Mouse (Mus musculus): Measurements from ENCODE around the gene Plppr3. TPM values are rescaled to one million over a fixed set of nuclear protein-coding genes. Genes with fewer than 3 reads are reported as not detected.
A peak's percentile ranks its signal among the peaks of the same experiment; 100 is the strongest.

The Plppr3 gene
- polyA plus RNA-seq, 1 experiment from 2014 or later: 38.8 TPM

GRCm38 (mm10) chr10:79908167-79909091 lies 34.0 kb upstream of the Plppr3 start, which contains the start of gene Med16:
Gene Med16 (minus strand): TSS chr10:79908923.
- H3K27me3 ChIP-seq (replicated peaks; ENCODE audit: control insufficient read depth, insufficient read depth, low read length): no peaks in the 10 kb centered on the region
- WGBS: under 1% methylated on average over 52 of the region's 52 CpGs
- H3K4me3 ChIP-seq (ENCODE audit: low read depth, low read length): peak within 1 kb of the TSS; percentile 79
- DNase-seq (ENCODE audit: low spot score) (peak; percentile 98), ATAC-seq (replicated peaks; ENCODE audit: low FRiP score, low TSS enrichment, low read depth) (peak; percentile 94)
- H3K4me1 ChIP-seq (replicated peaks; ENCODE audit: control insufficient read depth, insufficient read depth, low read length): 0 out of 2 replicates have a peak, but pooled peaks cover 4% of the 10 kb centered on the region
- peaks cover 51% of the 10 kb centered on the region for H3K36me3 ChIP-seq (ENCODE audit: control insufficient read depth, insufficient read depth, low read length)
- H3K4me2 ChIP-seq (ENCODE audit: low read length): peak within 1 kb of the TSS; percentile 46
- no peaks in the 10 kb centered on the region; the same call in 1 of the 2 replicates for H3K9me3 ChIP-seq (ENCODE audit: control insufficient read depth, low read length)
- peak within 1 kb of the TSS; percentile 95 for H3K9ac ChIP-seq (ENCODE audit: low read length)
- H3K27ac ChIP-seq (ENCODE audit: low read depth): peak within 1 kb of the TSS; percentile 98

- Histone ChIP-seq H3K4me1 (replicated peaks; ENCODE audit: control insufficient read depth, insufficient read depth, low read length) (0 out of 2 replicates have a peak, but pooled peaks cover 4% of the 10 kb centered on the region), H3K9ac (ENCODE audit: low read length) (no peak overlapping the region), H3K36me3 (ENCODE audit: control insufficient read depth, insufficient read depth, low read length) (peaks cover 61% of the 10 kb centered on the region), H3K27me3 (replicated peaks; ENCODE audit: control insufficient read depth, insufficient read depth, low read length) (no peaks in the 10 kb centered on the region), H3K27ac (ENCODE audit: low read depth) (no peak overlapping the region), H3K4me3 (ENCODE audit: low read depth, low read length) (no peak overlapping the region), H3K9me3 (ENCODE audit: control insufficient read depth, low read length) (no peaks in the 10 kb centered on the region; the same call in 1 of the 2 replicates), H3K4me2 (ENCODE audit: low read length) (no peak overlapping the region)
- 89% methylated on average over 10 of the region's 10 CpGs for WGBS
- DNase-seq (ENCODE audit: low spot score) (no peak), ATAC-seq (replicated peaks; ENCODE audit: low FRiP score, low TSS enrichment, low read depth) (no peak)
Observed at GRCm38 (mm10) chr10:79907415-79907814, 33.0 kb upstream of the Plppr3 start.

GRCm38 (mm10) chr10:79906712-79907111 lies 32.3 kb upstream of the Plppr3 start:
- Histone ChIP-seq H3K27ac (ENCODE audit: low read depth) (no peak overlapping the region), H3K9ac (ENCODE audit: low read length) (no peak overlapping the region), H3K4me2 (ENCODE audit: low read length) (no peak overlapping the region), H3K9me3 (ENCODE audit: control insufficient read depth, low read length) (no peaks in the 10 kb centered on the region; the same call in 1 of the 2 replicates), H3K4me3 (ENCODE audit: low read depth, low read length) (no peak overlapping the region), H3K36me3 (ENCODE audit: control insufficient read depth, insufficient read depth, low read length) (peaks cover 60% of the 10 kb centered on the region), H3K4me1 (replicated peaks; ENCODE audit: control insufficient read depth, insufficient read depth, low read length) (0 out of 2 replicates have a peak, but pooled peaks cover 4% of the 10 kb centered on the region), H3K27me3 (replicated peaks; ENCODE audit: control insufficient read depth, insufficient read depth, low read length) (no peaks in the 10 kb centered on the region)
- 94% methylated on average over 9 of the region's 9 CpGs for WGBS
- ATAC-seq (replicated peaks; ENCODE audit: low FRiP score, low TSS enrichment, low read depth) (no peak), DNase-seq (ENCODE audit: low spot score) (no peak)

- Histone ChIP-seq H3K9me3 (ENCODE audit: control insufficient read depth, low read length) (no peaks in the 10 kb centered on the region; the same call in 1 of the 2 replicates), H3K4me1 (replicated peaks; ENCODE audit: control insufficient read depth, insufficient read depth, low read length) (peaks cover 6% of the 10 kb centered on the region; the same call in 1 of the 2 replicates), H3K4me2 (ENCODE audit: low read length) (no peak overlapping the region), H3K27ac (ENCODE audit: low read depth) (no peak overlapping the region), H3K4me3 (ENCODE audit: low read depth, low read length) (no peak overlapping the region), H3K9ac (ENCODE audit: low read length) (no peak overlapping the region), H3K27me3 (replicated peaks; ENCODE audit: control insufficient read depth, insufficient read depth, low read length) (no peaks in the 10 kb centered on the region), H3K36me3 (ENCODE audit: control insufficient read depth, insufficient read depth, low read length) (peaks cover 70% of the 10 kb centered on the region)
- no peak for DNase-seq (ENCODE audit: low spot score)
- no peak for ATAC-seq (replicated peaks; ENCODE audit: low FRiP score, low TSS enrichment, low read depth)
- WGBS: 58% methylated on average over 2 of the region's 2 CpGs
Observed at GRCm38 (mm10) chr10:79900951-79901410, 26.5 kb upstream of the Plppr3 start.

GRCm38 (mm10) chr10:79897316-79898245 lies 23.1 kb upstream of the Plppr3 start:
- peaks cover 6% of the 10 kb centered on the region; the same call in 1 of the 2 replicates for H3K4me1 ChIP-seq (replicated peaks; ENCODE audit: control insufficient read depth, insufficient read depth, low read length)
- DNase-seq (ENCODE audit: low spot score): no peak
- no peak overlapping the region for H3K4me2 ChIP-seq (ENCODE audit: low read length)
- 53% methylated on average over 20 of the region's 20 CpGs for WGBS
- no peak overlapping the region for H3K4me3 ChIP-seq (ENCODE audit: low read depth, low read length)
- H3K27ac ChIP-seq (ENCODE audit: low read depth): no peak overlapping the region
- no peaks in the 10 kb centered on the region for H3K9me3 ChIP-seq (ENCODE audit: control insufficient read depth, low read length)
- H3K9ac ChIP-seq (ENCODE audit: low read length): no peak overlapping the region
- no peaks in the 10 kb centered on the region for H3K27me3 ChIP-seq (replicated peaks; ENCODE audit: control insufficient read depth, insufficient read depth, low read length)
- H3K36me3 ChIP-seq (ENCODE audit: control insufficient read depth, insufficient read depth, low read length): peaks cover 56% of the 10 kb centered on the region
- ATAC-seq (replicated peaks; ENCODE audit: low FRiP score, low TSS enrichment, low read depth): peak; percentile 18; the same call in 1 of the 2 replicates

- Histone ChIP-seq H3K36me3 (ENCODE audit: control insufficient read depth, insufficient read depth, low read length) (peaks cover 50% of the 10 kb centered on the region), H3K9me3 (ENCODE audit: control insufficient read depth, low read length) (no peaks in the 10 kb centered on the region), H3K27ac (ENCODE audit: low read depth) (no peak overlapping the region), H3K4me3 (ENCODE audit: low read depth, low read length) (no peak overlapping the region), H3K4me1 (replicated peaks; ENCODE audit: control insufficient read depth, insufficient read depth, low read length) (peaks cover 6% of the 10 kb centered on the region; the same call in 1 of the 2 replicates), H3K4me2 (ENCODE audit: low read length) (no peak overlapping the region), H3K27me3 (replicated peaks; ENCODE audit: control insufficient read depth, insufficient read depth, low read length) (no peaks in the 10 kb centered on the region), H3K9ac (ENCODE audit: low read length) (no peak overlapping the region)
- DNase-seq (ENCODE audit: low spot score): no peak
- ATAC-seq (replicated peaks; ENCODE audit: low FRiP score, low TSS enrichment, low read depth): 0 out of 2 replicates have a peak, but pooled peaks have one; percentile 25
- 87% methylated on average over 13 of the region's 13 CpGs for WGBS
Observed at GRCm38 (mm10) chr10:79896814-79897213, 22.4 kb upstream of the Plppr3 start.

GRCm38 (mm10) chr10:79896306-79896705 lies 21.9 kb upstream of the Plppr3 start:
- Histone ChIP-seq H3K9me3 (ENCODE audit: control insufficient read depth, low read length) (no peaks in the 10 kb centered on the region), H3K4me2 (ENCODE audit: low read length) (no peak overlapping the region), H3K36me3 (ENCODE audit: control insufficient read depth, insufficient read depth, low read length) (peaks cover 45% of the 10 kb centered on the region), H3K4me3 (ENCODE audit: low read depth, low read length) (no peak overlapping the region), H3K27me3 (replicated peaks; ENCODE audit: control insufficient read depth, insufficient read depth, low read length) (no peaks in the 10 kb centered on the region), H3K4me1 (replicated peaks; ENCODE audit: control insufficient read depth, insufficient read depth, low read length) (peaks cover 6% of the 10 kb centered on the region; the same call in 1 of the 2 replicates), H3K9ac (ENCODE audit: low read length) (no peak overlapping the region), H3K27ac (ENCODE audit: low read depth) (no peak overlapping the region)
- DNase-seq (ENCODE audit: low spot score): no peak
- 89% methylated on average over 16 of the region's 16 CpGs for WGBS
- ATAC-seq (replicated peaks; ENCODE audit: low FRiP score, low TSS enrichment, low read depth): no peak
